Mouse (Mus musculus): Measurements from ENCODE around the gene Dhh.
"Not testable (repeated sequence)": the region's sequence is repeated elsewhere in the genome, so short reads cannot be mapped to it uniquely, and the experiment has no call there.

Dhh gene

GRCm38 (mm10) chr15:98897928-98898800, at the start of gene Dhh:
Gene Dhh, minus strand, starts transcription at chr15:98898540.
- no peak for DNase-seq

- no peak for DNase-seq
Measured at GRCm38 (mm10) chr15:98947884-98948283, 49.5 kb upstream of the Dhh start.

GRCm38 (mm10) chr15:98943133-98943532, 44.8 kb upstream of the Dhh start:
- no peak for DNase-seq

GRCm38 (mm10) chr15:98942081-98942480, 43.7 kb upstream of the Dhh start:
- no peak for DNase-seq

GRCm38 (mm10) chr15:98941539-98941938, 43.2 kb upstream of the Dhh start:
- DNase-seq, result no peak

- no peak for DNase-seq
Measured at GRCm38 (mm10) chr15:98940816-98941215, 42.5 kb upstream of the Dhh start.

GRCm38 (mm10) chr15:98934217-98934839, 36.0 kb upstream of the Dhh start, which contains the start of gene Tuba1b:
Gene Tuba1b, minus strand, starts transcription at chr15:98934565.
- peak; percentile 75 to 80 for DNase-seq

- peak; percentile 87 to 92 for DNase-seq
Measured at GRCm38 (mm10) chr15:98933833-98934216, 35.5 kb upstream of the Dhh start.

- peak in 1 of 2 experiments; percentile 36 for DNase-seq
Measured at GRCm38 (mm10) chr15:98933004-98933671, 34.8 kb upstream of the Dhh start.

GRCm38 (mm10) chr15:98930998-98931397, 32.7 kb upstream of the Dhh start:
- DNase-seq, result no peak

- DNase-seq, result no peak
Measured at GRCm38 (mm10) chr15:98930017-98930734, 31.8 kb upstream of the Dhh start.

- DNase-seq, result no peak
Measured at GRCm38 (mm10) chr15:98928598-98929240, 30.4 kb upstream of the Dhh start.

GRCm38 (mm10) chr15:98927566-98927965, 29.2 kb upstream of the Dhh start:
- no peak for DNase-seq

GRCm38 (mm10) chr15:98924682-98925081, 26.3 kb upstream of the Dhh start:
- DNase-seq, result no peak

GRCm38 (mm10) chr15:98923031-98923537, 24.7 kb upstream of the Dhh start:
- DNase-seq, result no peak

GRCm38 (mm10) chr15:98922581-98922980, 24.2 kb upstream of the Dhh start:
- DNase-seq, result no peak

- no peak for DNase-seq
Measured at GRCm38 (mm10) chr15:98921510-98921909, 23.2 kb upstream of the Dhh start.

- DNase-seq, result not testable (repeated sequence)
Measured at GRCm38 (mm10) chr15:98918499-98918895, 20.2 kb upstream of the Dhh start.

GRCm38 (mm10) chr15:98917538-98918498, 19.5 kb upstream of the Dhh start, which contains the start of gene Lmbr1l:
Gene Lmbr1l, minus strand, starts transcription at chr15:98918231.
- peak; percentile 100 for DNase-seq

GRCm38 (mm10) chr15:98917091-98917490, 18.8 kb upstream of the Dhh start:
- DNase-seq, result no peak

GRCm38 (mm10) chr15:98916016-98916415, 17.7 kb upstream of the Dhh start:
- DNase-seq, result no peak

All from thymus, adult 18-20 months (tissue).